Mouse (Mus musculus): ENCODE data around the gene 4930579F01Rik. TPM values are rescaled to one million over a fixed set of nuclear protein-coding genes. Genes with fewer than 3 reads are reported as not detected.
A peak's percentile ranks its signal among the peaks of the same experiment; 100 is the strongest.

The 4930579F01Rik gene
- polyA plus RNA-seq, 2 experiments = not detected

DNA sequence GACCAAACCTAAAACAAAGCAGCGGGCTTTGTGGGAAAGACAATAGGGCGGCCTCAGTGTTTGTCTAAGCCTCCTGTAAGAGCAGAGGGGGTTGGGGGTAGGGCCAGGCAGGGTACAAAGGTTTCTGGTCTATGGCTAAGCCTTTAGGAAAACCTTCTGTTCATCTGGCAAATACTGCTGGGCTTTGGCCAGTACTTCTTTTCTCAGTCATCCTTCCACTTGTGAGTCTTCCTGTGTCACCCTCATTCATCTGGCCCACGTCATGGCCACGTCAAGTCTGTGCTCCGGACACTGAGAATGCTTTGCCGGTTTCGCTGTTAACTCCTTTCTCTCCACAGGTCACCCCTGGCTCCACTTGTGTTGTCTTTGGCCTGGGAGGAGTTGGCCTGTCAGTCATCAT, 32.2 kb upstream of the 4930579F01Rik start:
- H3K27me3 ChIP-seq (ENCODE audit: control insufficient read depth, insufficient read depth, low read length) = no peaks in the 10 kb centered on the region
- H3K4me2 ChIP-seq (ENCODE audit: low read depth) = no peak overlapping the region
- H3K9me3 ChIP-seq (ENCODE audit: control insufficient read depth, low read length) = no peaks in the 10 kb centered on the region
- no peaks in the 10 kb centered on the region for H3K36me3 ChIP-seq (replicated peaks; ENCODE audit: control insufficient read depth, insufficient read depth, low read depth)
- DNase-seq (ENCODE audit: low read depth in 3 of 3, low spot score in 3 of 3) (no peak), ATAC-seq (ENCODE audit: insufficient read depth) (no peak)
- H3K27ac ChIP-seq = no peak overlapping the region
- no peak overlapping the region for H3K4me3 ChIP-seq (ENCODE audit: insufficient read depth in 1 of 2, low read depth in 2 of 2, low read length in 2 of 2)
- 56% methylated on average over 7 of the region's 7 CpGs for WGBS (ENCODE audit: insufficient replicate concordance)
- peaks cover 0 to 9% of the 10 kb centered on the region in 2 experiments; a peak in 2 of 4 replicates for H3K4me1 ChIP-seq (replicated peaks; ENCODE audit: control insufficient read depth in 2 of 2, insufficient read depth in 2 of 2, low read length in 1 of 2)
- no peak for TF ChIP-seq EP300 (IDR thresholded peaks at IDR 0.05; ENCODE audit: low read depth)
- TF ChIP-seq CTCF (IDR thresholded peaks at IDR 0.05; ENCODE audit: low read depth) = no peak
- H3K9ac ChIP-seq (replicated peaks) = no peak overlapping the region

DNA sequence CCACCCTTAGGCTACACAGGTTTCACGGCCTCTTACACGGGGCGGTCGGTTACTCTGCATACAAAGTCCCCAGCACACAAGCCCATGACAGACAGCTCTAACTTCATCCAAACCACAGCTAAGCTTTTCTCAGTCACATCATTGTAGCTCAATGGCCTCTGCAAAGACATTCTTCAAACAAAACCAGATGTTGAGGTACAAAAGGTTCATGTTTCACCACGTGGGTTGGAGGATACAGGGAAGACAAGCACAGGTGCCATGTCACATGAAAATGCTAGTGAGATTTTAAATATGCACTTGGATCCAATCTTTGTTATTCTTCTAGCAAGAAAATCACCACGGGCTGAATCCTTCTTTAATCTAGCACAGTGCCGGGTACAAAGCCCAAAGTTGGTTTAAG, 31.7 kb upstream of the 4930579F01Rik start:
- Histone ChIP-seq H3K4me3 (ENCODE audit: insufficient read depth in 1 of 2, low read depth in 2 of 2, low read length in 2 of 2) (no peak overlapping the region), H3K9ac (replicated peaks) (no peak overlapping the region), H3K4me1 (replicated peaks; ENCODE audit: control insufficient read depth in 2 of 2, insufficient read depth in 2 of 2, low read length in 1 of 2) (peaks cover 0 to 9% of the 10 kb centered on the region in 2 experiments; a peak in 2 of 4 replicates), H3K4me2 (ENCODE audit: low read depth) (no peak overlapping the region), H3K27me3 (ENCODE audit: control insufficient read depth, insufficient read depth, low read length) (no peaks in the 10 kb centered on the region), H3K27ac (no peak overlapping the region), H3K9me3 (ENCODE audit: control insufficient read depth, low read length) (no peaks in the 10 kb centered on the region), H3K36me3 (replicated peaks; ENCODE audit: control insufficient read depth, insufficient read depth, low read depth) (no peaks in the 10 kb centered on the region)
- WGBS (ENCODE audit: insufficient replicate concordance) = 63% methylated on average over 7 of the region's 7 CpGs
- no peak for ATAC-seq (ENCODE audit: insufficient read depth)
- TF ChIP-seq CTCF (IDR thresholded peaks at IDR 0.05; ENCODE audit: low read depth) (no peak), EP300 (IDR thresholded peaks at IDR 0.05; ENCODE audit: low read depth) (no peak)
- no peak for DNase-seq (ENCODE audit: low read depth in 3 of 3, low spot score in 3 of 3)

DNA sequence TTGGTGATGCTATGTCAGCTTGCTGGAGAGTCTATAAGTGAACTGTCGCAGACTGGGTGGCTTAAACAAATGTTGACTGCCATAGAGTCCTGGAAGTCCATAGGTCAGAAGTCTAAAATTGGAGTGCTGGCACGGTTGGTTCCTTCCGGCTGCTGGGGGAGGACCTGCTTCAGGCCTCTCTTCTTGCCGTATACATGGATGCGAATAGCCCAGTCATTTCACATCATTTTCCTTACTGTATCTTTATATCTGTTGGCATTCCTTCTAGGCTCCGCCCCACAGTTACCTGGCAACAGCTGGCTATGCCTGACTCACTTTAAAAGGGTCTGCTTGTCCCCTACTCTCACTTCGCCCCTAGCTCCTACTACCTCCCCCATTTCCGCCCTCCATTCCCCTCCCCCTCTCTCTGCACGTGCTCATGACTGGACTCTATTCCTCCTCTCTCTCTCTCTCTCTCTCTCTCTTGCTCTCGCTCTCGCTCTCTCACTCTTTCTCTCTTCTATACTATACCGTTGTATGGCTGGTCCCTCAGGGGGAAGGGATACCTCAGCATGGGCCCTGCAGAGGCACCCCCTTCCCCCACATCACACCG, 30.8 kb upstream of the 4930579F01Rik start:
- no peaks in the 10 kb centered on the region for H3K27me3 ChIP-seq (ENCODE audit: control insufficient read depth, insufficient read depth, low read length)
- WGBS (ENCODE audit: insufficient replicate concordance) = 69% methylated on average over 13 of the region's 13 CpGs
- TF ChIP-seq CTCF (IDR thresholded peaks at IDR 0.05; ENCODE audit: low read depth) (no peak), EP300 (IDR thresholded peaks at IDR 0.05; ENCODE audit: low read depth) (no peak)
- H3K27ac ChIP-seq = no peak overlapping the region
- no peak overlapping the region for H3K9ac ChIP-seq (replicated peaks)
- DNase-seq (ENCODE audit: low read depth in 3 of 3, low spot score in 3 of 3) (no peak), ATAC-seq (ENCODE audit: insufficient read depth) (0 out of 2 replicates have a peak, but pooled peaks have one; percentile 42)
- H3K36me3 ChIP-seq (replicated peaks; ENCODE audit: control insufficient read depth, insufficient read depth, low read depth) = no peaks in the 10 kb centered on the region
- no peak overlapping the region for H3K4me2 ChIP-seq (ENCODE audit: low read depth)
- no peaks in the 10 kb centered on the region for H3K9me3 ChIP-seq (ENCODE audit: control insufficient read depth, low read length)
- peaks cover 0 to 9% of the 10 kb centered on the region in 2 experiments; a peak in 2 of 4 replicates for H3K4me1 ChIP-seq (replicated peaks; ENCODE audit: control insufficient read depth in 2 of 2, insufficient read depth in 2 of 2, low read length in 1 of 2)
- no peak overlapping the region for H3K4me3 ChIP-seq (ENCODE audit: insufficient read depth in 1 of 2, low read depth in 2 of 2, low read length in 2 of 2)

DNA sequence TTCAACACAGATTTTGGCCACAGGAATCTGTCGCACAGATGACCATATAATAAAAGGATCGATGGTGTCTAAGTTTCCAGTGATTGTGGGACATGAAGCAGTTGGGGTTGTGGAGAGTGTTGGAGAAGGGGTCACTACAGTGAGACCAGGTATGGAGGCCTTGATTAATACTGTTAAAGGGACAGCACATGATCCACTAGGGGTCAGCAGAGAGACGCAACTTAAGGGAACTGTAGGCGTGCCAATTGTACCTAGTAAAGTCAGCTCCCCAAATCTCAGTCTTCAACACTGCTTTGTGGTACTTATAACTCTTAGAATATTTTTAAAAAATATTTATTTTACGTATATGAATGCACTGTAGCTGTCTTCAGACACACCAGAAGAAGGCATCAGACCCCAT, 29.3 kb upstream of the 4930579F01Rik start:
- Histone ChIP-seq H3K27me3 (ENCODE audit: control insufficient read depth, insufficient read depth, low read length) (no peaks in the 10 kb centered on the region), H3K4me1 (replicated peaks; ENCODE audit: control insufficient read depth in 2 of 2, insufficient read depth in 2 of 2, low read length in 1 of 2) (peaks cover 0 to 9% of the 10 kb centered on the region in 2 experiments; a peak in 2 of 4 replicates), H3K27ac (no peak overlapping the region), H3K4me2 (ENCODE audit: low read depth) (no peak overlapping the region), H3K36me3 (replicated peaks; ENCODE audit: control insufficient read depth, insufficient read depth, low read depth) (no peaks in the 10 kb centered on the region), H3K9ac (replicated peaks) (no peak overlapping the region), H3K9me3 (ENCODE audit: control insufficient read depth, low read length) (no peaks in the 10 kb centered on the region), H3K4me3 (ENCODE audit: insufficient read depth in 1 of 2, low read depth in 2 of 2, low read length in 2 of 2) (no peak overlapping the region)
- peak; percentile 24 to 37 (median 30) for DNase-seq (ENCODE audit: low read depth in 3 of 3, low spot score in 3 of 3)
- 38% methylated on average over 5 of the region's 5 CpGs for WGBS (ENCODE audit: insufficient replicate concordance)
- no peak for TF ChIP-seq EP300 (IDR thresholded peaks at IDR 0.05; ENCODE audit: low read depth)
- TF ChIP-seq CTCF (IDR thresholded peaks at IDR 0.05; ENCODE audit: low read depth) = peak; percentile 62
- peak; percentile 55; the same call in 1 of the 2 replicates for ATAC-seq (ENCODE audit: insufficient read depth)

DNA sequence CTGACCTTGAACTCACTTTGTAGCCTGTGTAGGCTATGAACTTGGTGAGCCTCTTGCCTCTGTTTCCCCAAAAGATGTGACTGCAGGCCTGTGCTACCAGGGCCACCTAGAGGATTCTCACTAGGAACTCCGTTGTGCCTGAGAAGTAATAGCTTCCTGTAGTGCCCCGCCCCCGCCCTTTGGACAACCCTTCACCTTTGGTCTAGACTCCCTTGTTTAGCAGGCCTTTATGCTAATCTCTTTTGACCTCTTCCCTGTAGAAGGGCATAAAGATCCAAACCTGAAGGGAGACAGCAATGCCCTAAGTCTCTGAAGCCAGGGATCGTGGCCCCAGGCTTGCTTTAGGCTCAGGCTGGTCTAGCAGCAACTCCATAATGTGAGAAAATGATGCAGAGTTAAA, 28.9 kb upstream of the 4930579F01Rik start:
- Histone ChIP-seq H3K9ac (replicated peaks) (no peak overlapping the region), H3K27ac (no peak overlapping the region)

More for the DNA sequence above, 28.9 kb upstream of the 4930579F01Rik start:
- no peak overlapping the region for H3K4me3 ChIP-seq (ENCODE audit: insufficient read depth in 1 of 2, low read depth in 2 of 2, low read length in 2 of 2)
- H3K9me3 ChIP-seq (ENCODE audit: control insufficient read depth, low read length) = no peaks in the 10 kb centered on the region
- DNase-seq (ENCODE audit: low read depth in 3 of 3, low spot score in 3 of 3) = no peak
- no peak overlapping the region for H3K4me2 ChIP-seq (ENCODE audit: low read depth)
- no peaks in the 10 kb centered on the region for H3K36me3 ChIP-seq (replicated peaks; ENCODE audit: control insufficient read depth, insufficient read depth, low read depth)
- 0 out of 2 replicates have a peak, but pooled peaks have one; percentile 19 for ATAC-seq (ENCODE audit: insufficient read depth)
- peaks cover 0 to 9% of the 10 kb centered on the region in 2 experiments; a peak in 2 of 4 replicates for H3K4me1 ChIP-seq (replicated peaks; ENCODE audit: control insufficient read depth in 2 of 2, insufficient read depth in 2 of 2, low read length in 1 of 2)
- 36% methylated on average over 4 of the region's 4 CpGs for WGBS (ENCODE audit: insufficient replicate concordance)
- no peak for TF ChIP-seq EP300 (IDR thresholded peaks at IDR 0.05; ENCODE audit: low read depth)
- no peak for TF ChIP-seq CTCF (IDR thresholded peaks at IDR 0.05; ENCODE audit: low read depth)
- H3K27me3 ChIP-seq (ENCODE audit: control insufficient read depth, insufficient read depth, low read length) = no peaks in the 10 kb centered on the region
